Comparison of ENCODE assay signal across 25 mouse cellular contexts in the genomic region with DNA sequence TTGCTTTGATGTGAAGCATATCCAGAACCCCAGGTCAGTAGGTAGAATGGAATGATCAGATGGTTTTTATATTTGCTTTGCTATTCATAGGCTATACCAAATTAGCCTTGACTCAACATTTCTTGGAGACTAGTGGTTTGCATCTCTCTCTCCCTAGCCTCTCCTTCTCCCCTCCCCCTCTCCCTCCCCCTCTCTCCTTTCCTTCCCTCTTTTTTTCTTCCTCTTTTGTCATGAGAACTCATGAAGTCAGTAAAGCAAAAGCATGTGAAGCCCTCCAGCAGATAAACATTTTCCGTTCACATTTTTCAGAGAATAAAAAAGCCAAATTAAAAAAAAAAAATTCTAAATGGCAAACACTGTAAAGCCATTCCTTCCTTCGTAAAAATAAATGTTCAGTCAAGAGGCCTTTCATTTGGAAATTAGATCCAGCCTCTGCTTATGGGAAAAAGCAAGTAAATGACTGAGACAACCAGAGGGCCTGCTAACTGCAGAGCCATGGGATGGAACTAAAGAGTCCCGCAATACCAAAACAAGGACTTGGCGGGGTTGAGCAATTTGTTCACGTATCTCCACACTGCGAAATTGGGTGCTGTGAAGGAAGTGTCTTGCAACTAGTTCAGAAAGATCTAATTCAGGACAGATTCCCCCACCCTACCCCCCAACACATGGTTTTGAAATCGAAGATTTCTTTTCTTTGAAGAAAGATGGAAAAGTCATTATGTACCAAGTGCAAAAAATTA. TPM values are rescaled to one million over a fixed set of nuclear protein-coding genes. Genes with fewer than 3 reads are reported as not detected.
DNase-seq lines count a peak whose midpoint lies in the region; ATAC-seq lines count a peak whose summit lies in the region.
"Had no signal": no experiment of that assay in that cellular context is flagged by ENCODE, and none has a peak within 500 bp of the region (broad histone marks: within the 10 kb centered on the region; RNA-seq: fewer than 3 reads in every experiment).

No protein-coding gene starts in this region.

- no peak overlapping the region for H3K9ac ChIP-seq in liver, embryonic 16.5 days (ENCODE audit: low read depth, low read length)
- no peak overlapping the region for H3K9ac ChIP-seq in midbrain, embryonic 13.5 days (replicated peaks)
- H3K9ac ChIP-seq: embryonic facial prominence, embryonic 15.5 days; heart, embryonic 13.5 days; hindbrain, embryonic 13.5 days had no signal

- no peaks in the 10 kb centered on the region for H3K4me1 ChIP-seq in liver, embryonic 16.5 days (ENCODE audit: control insufficient read depth, low read depth, low read length)
- H3K4me1 ChIP-seq in midbrain, embryonic 13.5 days (replicated peaks) = no peaks in the 10 kb centered on the region
- H3K4me1 ChIP-seq: embryonic facial prominence, embryonic 15.5 days; forebrain, embryonic 10.5 days; heart, embryonic 13.5 days; hindbrain, embryonic 13.5 days had no signal

- DNase-seq in liver (no peak), MEL-GATA-1-ER (ENCODE audit: extremely low read depth, low read depth) (peak; percentile 33)
- DNase-seq in lung, postnatal 4 days = no peak
- no peak for DNase-seq in urinary bladder, postnatal 4 days (ENCODE audit: low spot score in 2 of 2)
- DNase-seq: adrenal gland, adult 8-10 months; adrenal gland, postnatal 36 days; cerebellum, adult 11-12 months; cerebellum, adult 9-10 months; cerebellum, postnatal 25 days; gastrocnemius, adult 2 months; gastrocnemius, postnatal 36 days; heart, adult 18-20 months; heart, postnatal 4 days had no signal

- no peaks in the 10 kb centered on the region for H3K9me3 ChIP-seq in liver, embryonic 16.5 days (replicated peaks; ENCODE audit: control insufficient read depth, low read length)
- no peaks in the 10 kb centered on the region for H3K9me3 ChIP-seq in midbrain, embryonic 13.5 days
- H3K9me3 ChIP-seq: embryonic facial prominence, embryonic 15.5 days; forebrain, embryonic 10.5 days; heart, embryonic 13.5 days; hindbrain, embryonic 13.5 days had no signal

- 43% methylated on average over 7 of the region's 7 CpGs for WGBS in liver, embryonic 16.5 days (ENCODE audit: insufficient replicate concordance)
- WGBS in midbrain, embryonic 13.5 days = 89% methylated on average over 7 of the region's 7 CpGs

- no peaks in the 10 kb centered on the region for H3K36me3 ChIP-seq in liver, embryonic 16.5 days (ENCODE audit: control insufficient read depth, insufficient read depth)
- H3K36me3 ChIP-seq in midbrain, embryonic 13.5 days = no peaks in the 10 kb centered on the region
- H3K36me3 ChIP-seq: embryonic facial prominence, embryonic 15.5 days; forebrain, embryonic 10.5 days; heart, embryonic 13.5 days; hindbrain, embryonic 13.5 days had no signal

- H3K27me3 ChIP-seq in liver, embryonic 16.5 days (ENCODE audit: control insufficient read depth, insufficient read depth, low read depth, low read length) = no peaks in the 10 kb centered on the region
- H3K27me3 ChIP-seq in midbrain, embryonic 13.5 days = no peaks in the 10 kb centered on the region
- H3K27me3 ChIP-seq: CH12.LX; embryonic facial prominence, embryonic 15.5 days; heart, embryonic 13.5 days; hindbrain, embryonic 13.5 days had no signal

- H3K27ac ChIP-seq in liver, embryonic 16.5 days (ENCODE audit: low read length) = no peak overlapping the region
- no peak overlapping the region for H3K27ac ChIP-seq in midbrain, embryonic 13.5 days
- H3K27ac ChIP-seq: embryonic facial prominence, embryonic 15.5 days; forebrain, embryonic 10.5 days; gastrocnemius, adult 2 months; heart, embryonic 13.5 days; hindbrain, embryonic 13.5 days; hindbrain, postnatal 0 days had no signal

- ATAC-seq in liver, embryonic 16.5 days (ENCODE audit: low read depth) = peak; percentile 41; the same call in 1 of the 2 replicates
- ATAC-seq in common myeloid progenitor, adult 5-6 weeks (replicated peaks; ENCODE audit: low read depth, poor library complexity, severe bottlenecking) = peak; percentile 82
- ATAC-seq in megakaryocyte, adult 5-6 weeks (ENCODE audit: poor library complexity, severe bottlenecking) = peak; percentile 74
- ATAC-seq in midbrain, embryonic 13.5 days = no peak
- ATAC-seq: forebrain, embryonic 14.5 days; hindbrain, postnatal 0 days had no signal

- H3K4me3 ChIP-seq in liver, embryonic 16.5 days (ENCODE audit: low read depth, low read length) = no peak overlapping the region
- H3K4me3 ChIP-seq in midbrain, embryonic 13.5 days (replicated peaks) = no peak overlapping the region
- H3K4me3 ChIP-seq: embryonic facial prominence, embryonic 15.5 days; erythroblast, embryonic 14.5 days; forebrain, embryonic 10.5 days; gastrocnemius, adult 2 months; heart, embryonic 13.5 days; hindbrain, embryonic 13.5 days had no signal

- no peak overlapping the region for H3K4me2 ChIP-seq in liver, embryonic 16.5 days (ENCODE audit: low read depth, low read length)
- no peak overlapping the region for H3K4me2 ChIP-seq in midbrain, embryonic 13.5 days (replicated peaks)
- H3K4me2 ChIP-seq: embryonic facial prominence, embryonic 15.5 days; heart, embryonic 13.5 days; hindbrain, embryonic 13.5 days had no signal

RNA-seq across cellular contexts. Expression of gene Dkk2, which starts 30.9 kb away (rescaled TPM):
- 0.28 and 0.35 TPM in 2 replicates for polyA plus RNA-seq in liver, embryonic 16.5 days (2015; fragmentation: Nextera tagmentation; extraction: Ambion mirVana)
- not detected in 2 replicates for total RNA-seq in common myeloid progenitor, adult 5-6 weeks (2017)
- not detected in 2 replicates for total RNA-seq in megakaryocyte, adult 5-6 weeks (2015)
- not detected in 2 replicates for total RNA-seq in megakaryocyte, adult 5-6 weeks (2017)
- polyA plus RNA-seq in midbrain, embryonic 13.5 days (2015; fragmentation: Nextera tagmentation; extraction: Ambion mirVana) = 2.6 and 2.9 TPM in 2 replicates
- total RNA-seq: CH12.LX had no signal
- polyA plus RNA-seq: erythroblast, embryonic 14.5 days had no signal
